Mouse (Mus musculus) stomach, postnatal 0 days (tissue): ENCODE data around the gene Pars2.

Experiments
- CTCF ChIP-seq: IDR thresholded peaks from 2 replicates; pipeline ENCODE4 v1.5.1; 2016; ENCODE audit warnings: antibody characterized with exemption, low read depth, mild to moderate bottlenecking, moderate library complexity
- EP300 ChIP-seq: optimal IDR thresholded peaks from 2 replicates; pipeline ENCODE3; 2016; ENCODE audit warnings: antibody characterized with exemption

DNA sequence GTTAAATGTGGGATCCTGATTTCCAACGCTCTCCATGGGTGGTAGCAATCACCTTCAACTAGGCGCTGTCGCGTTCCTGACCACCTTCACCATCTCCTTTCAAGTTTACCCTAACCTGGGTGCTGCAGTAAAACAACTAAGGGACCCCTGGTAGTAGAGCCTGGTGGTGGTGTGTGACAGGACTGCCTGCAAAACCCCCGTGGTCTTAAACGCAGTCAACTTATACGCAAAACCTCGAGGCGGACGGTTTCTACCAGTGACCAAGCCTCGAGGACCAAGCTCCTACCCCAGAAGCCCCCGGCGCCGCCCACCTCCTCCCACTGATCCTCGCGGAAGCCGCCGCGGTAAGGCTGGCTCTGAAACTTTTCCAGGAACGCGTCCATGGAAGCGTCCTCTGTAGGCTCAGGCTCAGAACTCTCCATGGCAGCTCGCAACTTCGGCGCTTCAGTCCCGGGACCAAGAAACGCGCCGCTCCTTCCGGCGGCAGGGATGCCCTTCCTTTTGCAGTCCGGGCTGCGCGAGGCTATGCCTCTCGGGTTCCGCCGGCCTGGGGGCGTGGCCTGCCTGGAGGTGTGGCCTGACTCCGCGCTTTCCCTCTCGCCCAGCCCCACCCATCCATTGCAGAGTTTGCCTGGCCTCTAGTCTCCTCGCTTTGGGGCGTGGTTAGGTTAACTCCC is 27.7 kb downstream of the Pars2 start, which contains the start of gene Ttc4:
- TF ChIP-seq CTCF (no peak), EP300 (no peak)
